Mouse (Mus musculus) urinary bladder, adult 18-20 months (tissue): ENCODE data around the gene Lef1.

Source experiments
- DNase-seq, 2 experiments: peaks; one replicate each; pipeline ENCODE4 v3.0.0; 2022; ENCODE audit warnings: low spot score in 2 of 2, mixed read lengths in 2 of 2

The Lef1 gene

GRCm38 (mm10) chr3:131110191-131111150 lies at the start of gene Lef1:
TSS of gene Lef1 (plus strand) at chr3:131110471.
- DNase-seq: peak in 1 of 2 experiments; percentile 30

GRCm38 (mm10) chr3:131065001-131065400 lies 45.3 kb upstream of the Lef1 start:
- DNase-seq: no peak

- no peak for DNase-seq
Observed at GRCm38 (mm10) chr3:131066171-131066570, 44.1 kb upstream of the Lef1 start.

- no peak for DNase-seq
Observed at GRCm38 (mm10) chr3:131068000-131068399, 42.3 kb upstream of the Lef1 start.

GRCm38 (mm10) chr3:131070210-131070609 lies 40.1 kb upstream of the Lef1 start:
- DNase-seq: no peak

- no peak for DNase-seq
Observed at GRCm38 (mm10) chr3:131072661-131073060, 37.6 kb upstream of the Lef1 start.

GRCm38 (mm10) chr3:131073946-131074345 lies 36.3 kb upstream of the Lef1 start:
- no peak for DNase-seq

GRCm38 (mm10) chr3:131078041-131078621 lies 32.1 kb upstream of the Lef1 start:
- no peak for DNase-seq

- DNase-seq: no peak
Observed at GRCm38 (mm10) chr3:131078719-131079118, 31.6 kb upstream of the Lef1 start.

- DNase-seq: no peak
Observed at GRCm38 (mm10) chr3:131083722-131084121, 26.5 kb upstream of the Lef1 start.

- DNase-seq: no peak
Observed at GRCm38 (mm10) chr3:131084718-131085561, 25.3 kb upstream of the Lef1 start.

- no peak for DNase-seq
Observed at GRCm38 (mm10) chr3:131085978-131086377, 24.3 kb upstream of the Lef1 start.

GRCm38 (mm10) chr3:131089721-131090120 lies 20.6 kb upstream of the Lef1 start:
- DNase-seq: no peak

- no peak for DNase-seq
Observed at GRCm38 (mm10) chr3:131092113-131092512, 18.2 kb upstream of the Lef1 start.

GRCm38 (mm10) chr3:131093736-131094135 lies 16.5 kb upstream of the Lef1 start:
- DNase-seq: no peak

GRCm38 (mm10) chr3:131096105-131096504 lies 14.2 kb upstream of the Lef1 start:
- DNase-seq: no peak

- DNase-seq: no peak
Observed at GRCm38 (mm10) chr3:131102191-131102774, 8.0 kb upstream of the Lef1 start.

GRCm38 (mm10) chr3:131105362-131105761 lies 4.9 kb upstream of the Lef1 start:
- DNase-seq: no peak

- DNase-seq: peak in 1 of 2 experiments; percentile 7
Observed at GRCm38 (mm10) chr3:131105940-131106401, 4.3 kb upstream of the Lef1 start.

- DNase-seq: peak in 1 of 2 experiments; percentile 8
Observed at GRCm38 (mm10) chr3:131106451-131107291, 3.6 kb upstream of the Lef1 start.
